Comparison of ENCODE assay signal across 29 mouse cellular contexts in genomic region chr4:10932782-10933181, GRCm38 (mm10). TPM values are rescaled to one million over a fixed set of nuclear protein-coding genes. Genes with fewer than 3 reads are reported as not detected.
DNase-seq lines count a peak whose midpoint lies in the region; ATAC-seq lines count a peak whose summit lies in the region.
"Had no signal": no experiment of that assay in that cellular context is flagged by ENCODE, and none has a peak within 500 bp of the region (broad histone marks: within the 10 kb centered on the region; RNA-seq: fewer than 3 reads in every experiment).

No protein-coding gene starts in this region.

- WGBS in forebrain, embryonic 11.5 days = 71% methylated on average over 5 of the region's 5 CpGs
- 68% methylated on average over 5 of the region's 5 CpGs for WGBS in forebrain, embryonic 13.5 days
- WGBS in lung, embryonic 15.5 days = 49% methylated on average over 5 of the region's 5 CpGs

- H3K36me3 ChIP-seq in forebrain, embryonic 11.5 days (ENCODE audit: control insufficient read depth, insufficient read depth, low read length) = no peaks in the 10 kb centered on the region
- no peaks in the 10 kb centered on the region for H3K36me3 ChIP-seq in forebrain, embryonic 13.5 days (ENCODE audit: poor library complexity, severe bottlenecking)
- H3K36me3 ChIP-seq in lung, embryonic 15.5 days = no peaks in the 10 kb centered on the region
- H3K36me3 ChIP-seq: embryonic facial prominence, embryonic 12.5 days; heart, embryonic 12.5 days; kidney, embryonic 15.5 days; limb, embryonic 13.5 days; midbrain, embryonic 13.5 days had no signal

- peak; percentile 42 for DNase-seq in forebrain, embryonic 11.5 days (ENCODE audit: low spot score)
- DNase-seq in lung, postnatal 10 days = no peak
- DNase-seq in thymus, postnatal 0 days (ENCODE audit: low spot score) = peak; percentile 19
- no peak for DNase-seq in thymus, postnatal 10 days (ENCODE audit: low spot score in 2 of 2)
- no peak for DNase-seq in urinary bladder, postnatal 25 days (ENCODE audit: low spot score)
- no peak for DNase-seq in left cerebral cortex, postnatal 10 days (ENCODE audit: extremely low spot score in 1 of 2, low spot score in 2 of 2)
- DNase-seq: adrenal gland, postnatal 14 days; cerebellum, adult 11 months; cerebellum, adult 9-10 months; embryo, embryonic 11 days; gastrocnemius, adult 2 months; gastrocnemius, postnatal 36 days; heart, adult 18-20 months; lung, postnatal 36 days; retina, postnatal 1 day; right cerebral cortex, postnatal 14 days had no signal

- H3K4me2 ChIP-seq in forebrain, embryonic 11.5 days (ENCODE audit: low read depth, low read length, severe bottlenecking) = no peak overlapping the region
- H3K4me2 ChIP-seq in forebrain, embryonic 13.5 days = no peak overlapping the region
- H3K4me2 ChIP-seq in lung, embryonic 15.5 days = no peak overlapping the region
- H3K4me2 ChIP-seq: embryonic facial prominence, embryonic 12.5 days; heart, embryonic 12.5 days; hindbrain, embryonic 14.5 days; kidney, embryonic 15.5 days; limb, embryonic 13.5 days; midbrain, embryonic 13.5 days had no signal

- no peaks in the 10 kb centered on the region for H3K9me3 ChIP-seq in forebrain, embryonic 11.5 days (ENCODE audit: control insufficient read depth, low read length)
- no peaks in the 10 kb centered on the region for H3K9me3 ChIP-seq in forebrain, embryonic 13.5 days (replicated peaks)
- H3K9me3 ChIP-seq in lung, embryonic 15.5 days = no peaks in the 10 kb centered on the region
- H3K9me3 ChIP-seq: embryonic facial prominence, embryonic 12.5 days; heart, embryonic 12.5 days; kidney, embryonic 15.5 days; limb, embryonic 13.5 days; midbrain, embryonic 13.5 days had no signal

- intact Hi-C loops in left cerebral cortex, postnatal 10 days (cut with DNase I) = no loop called here

- no peaks in the 10 kb centered on the region for H3K4me1 ChIP-seq in forebrain, embryonic 11.5 days (replicated peaks; ENCODE audit: control insufficient read depth, insufficient read depth, low read length)
- H3K4me1 ChIP-seq in forebrain, embryonic 13.5 days = no peaks in the 10 kb centered on the region
- H3K4me1 ChIP-seq in lung, embryonic 15.5 days = no peaks in the 10 kb centered on the region
- H3K4me1 ChIP-seq: embryonic facial prominence, embryonic 12.5 days; heart, embryonic 12.5 days; limb, embryonic 13.5 days; midbrain, embryonic 13.5 days had no signal

- no peak overlapping the region for H3K27ac ChIP-seq in forebrain, embryonic 11.5 days (ENCODE audit: low read depth, low read length)
- no peak overlapping the region for H3K27ac ChIP-seq in forebrain, embryonic 13.5 days
- no peak overlapping the region for H3K27ac ChIP-seq in lung, embryonic 15.5 days
- H3K27ac ChIP-seq: embryonic facial prominence, embryonic 12.5 days; gastrocnemius, adult 2 months; hindbrain, embryonic 14.5 days; kidney, embryonic 15.5 days; limb, embryonic 13.5 days; liver, embryonic 14.5 days; midbrain, embryonic 13.5 days had no signal

- H3K9ac ChIP-seq in forebrain, embryonic 11.5 days (ENCODE audit: low read length) = no peak overlapping the region
- no peak overlapping the region for H3K9ac ChIP-seq in forebrain, embryonic 13.5 days
- no peak overlapping the region for H3K9ac ChIP-seq in lung, embryonic 15.5 days
- H3K9ac ChIP-seq: embryonic facial prominence, embryonic 12.5 days; heart, embryonic 12.5 days; hindbrain, embryonic 14.5 days; kidney, embryonic 15.5 days; limb, embryonic 13.5 days; liver, embryonic 14.5 days; midbrain, embryonic 13.5 days had no signal

- no peaks in the 10 kb centered on the region for H3K27me3 ChIP-seq in forebrain, embryonic 11.5 days (ENCODE audit: control insufficient read depth, insufficient read depth, low read length)
- no peaks in the 10 kb centered on the region for H3K27me3 ChIP-seq in forebrain, embryonic 13.5 days
- no peaks in the 10 kb centered on the region for H3K27me3 ChIP-seq in lung, embryonic 15.5 days
- H3K27me3 ChIP-seq: CH12.LX; embryonic facial prominence, embryonic 12.5 days; heart, embryonic 12.5 days; kidney, embryonic 15.5 days; limb, embryonic 13.5 days; megakaryocyte, embryonic 14.5 days; midbrain, embryonic 13.5 days; Patski had no signal

- H3K4me3 ChIP-seq in forebrain, embryonic 11.5 days (ENCODE audit: low read depth, low read length) = no peak overlapping the region
- H3K4me3 ChIP-seq in forebrain, embryonic 13.5 days = no peak overlapping the region
- H3K4me3 ChIP-seq in lung, embryonic 15.5 days = no peak overlapping the region
- H3K4me3 ChIP-seq: embryonic facial prominence, embryonic 12.5 days; gastrocnemius, adult 2 months; heart, embryonic 12.5 days; kidney, embryonic 15.5 days; limb, embryonic 13.5 days; megakaryocyte, embryonic 14.5 days; midbrain, embryonic 13.5 days had no signal

- ATAC-seq in forebrain, embryonic 11.5 days (replicated peaks; ENCODE audit: low FRiP score) = no peak
- no peak for ATAC-seq in forebrain, embryonic 13.5 days
- peak; percentile 31 for ATAC-seq in lung, embryonic 15.5 days (ENCODE audit: borderline replicate concordance, extremely low read depth, low FRiP score, low TSS enrichment)
- ATAC-seq: forebrain, embryonic 16.5 days; midbrain, embryonic 13.5 days; Patski had no signal

RNA-seq across cellular contexts. Expression of gene 2610301B20Rik, which starts 58.5 kb away (rescaled TPM):
- polyA plus RNA-seq in forebrain, embryonic 11.5 days (2014; fragmentation: Nextera tagmentation; extraction: Ambion mirVana) = 47.9 and 48.2 TPM in 2 replicates
- polyA plus RNA-seq in forebrain, embryonic 13.5 days (2015; fragmentation: Nextera tagmentation; extraction: Ambion mirVana) = 40.4 and 47.1 TPM in 2 replicates
- 28.4 and 28.8 TPM in 2 replicates for polyA plus RNA-seq in lung, embryonic 15.5 days (2015; fragmentation: Nextera tagmentation; extraction: Ambion mirVana)
- 19.7 and 20.3 TPM in 2 replicates for polyA plus RNA-seq in thymus, postnatal 0 days (2015; fragmentation: Nextera tagmentation; extraction: Ambion mirVana)
- total RNA-seq in left cerebral cortex, postnatal 10 days (2021) = 10 to 100 TPM; 21.2 to 22.8 TPM

Comparison
In these comparisons a context has a peak if more than half of its experiments do, and no peak if none do; other contexts are left out.
1. DNase-seq: peak in forebrain, embryonic 11.5 days (single experiment) and thymus, postnatal 0 days (single experiment); none in lung, postnatal 10 days (single experiment), thymus, postnatal 10 days (0 of 2), urinary bladder, postnatal 25 days (single experiment) and left cerebral cortex, postnatal 10 days (0 of 2).